In the genomic region with DNA sequence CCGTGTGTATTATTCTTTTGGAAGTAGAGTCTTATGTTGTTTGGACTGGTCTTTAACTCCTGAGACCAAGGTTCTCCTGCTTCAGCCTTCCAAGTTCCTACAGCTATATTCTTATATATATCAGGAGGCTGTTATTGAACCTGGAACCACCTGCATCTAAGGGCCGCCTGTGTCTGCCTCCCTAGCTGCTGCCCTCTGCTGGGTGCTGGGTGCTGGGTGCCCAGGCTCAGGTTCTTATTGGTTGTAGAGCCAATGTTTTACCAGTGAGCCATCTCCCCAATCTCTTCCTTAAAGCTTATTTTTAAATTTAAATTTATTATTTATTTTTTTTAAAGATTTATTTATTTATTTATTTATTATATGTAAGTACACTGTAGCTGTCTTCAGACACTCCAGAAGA, we compare ENCODE assay signal across 11 mouse cellular contexts. TPM values are rescaled to one million over a fixed set of nuclear protein-coding genes. Genes with fewer than 3 reads are reported as not detected.
DNase-seq lines count a peak whose midpoint lies in the region; ATAC-seq and TF ChIP-seq lines count a peak whose summit lies in the region.
"Had no signal": no experiment of that assay in that cellular context is flagged by ENCODE, and none has a peak within 500 bp of the region (broad histone marks: within the 10 kb centered on the region; RNA-seq: fewer than 3 reads in every experiment).

No protein-coding gene starts in this region.

- no peak for ATAC-seq in midbrain, embryonic 13.5 days

- H3K9me3 ChIP-seq in E14TG2a.4 (ENCODE audit: low read length): no peaks in the 10 kb centered on the region
- no peaks in the 10 kb centered on the region for H3K9me3 ChIP-seq in midbrain, embryonic 13.5 days
- H3K9me3 ChIP-seq: forebrain, embryonic 12.5 days had no signal

- no peaks in the 10 kb centered on the region for H3K27me3 ChIP-seq in E14TG2a.4 (ENCODE audit: insufficient read depth, low read length)
- 0 out of 2 replicates have a peak, but pooled peaks cover 4% of the 10 kb centered on the region for H3K27me3 ChIP-seq in midbrain, embryonic 13.5 days

- 79% methylated on average over 2 of the region's 2 CpGs for WGBS in midbrain, embryonic 13.5 days

- DNase-seq in kidney, postnatal 25 days: peak; percentile 56 to 65
- no peak for DNase-seq in kidney, adult 11 months
- DNase-seq in B cell, adult 2 months: peak; percentile 61 to 64
- peak; percentile 50 for DNase-seq in lung, postnatal 36 days
- no peak for DNase-seq in frontal cortex, postnatal 25 days (ENCODE audit: low spot score in 2 of 2)
- no peak for DNase-seq in adrenal gland, postnatal 10 days
- DNase-seq: embryo, embryonic 11 days had no signal

- peaks cover 10% of the 10 kb centered on the region for H3K36me3 ChIP-seq in E14TG2a.4 (ENCODE audit: insufficient read depth, low read length)
- peaks cover under 1% of the 10 kb centered on the region; the same call in 1 of the 2 replicates for H3K36me3 ChIP-seq in midbrain, embryonic 13.5 days

- H3K4me3 ChIP-seq in E14TG2a.4 (replicated peaks; ENCODE audit: low read length): no peak overlapping the region
- H3K4me3 ChIP-seq in midbrain, embryonic 13.5 days (replicated peaks): no peak overlapping the region
- H3K4me3 ChIP-seq: forebrain, embryonic 12.5 days; myocyte had no signal

- H3K4me1 ChIP-seq in E14TG2a.4 (replicated peaks; ENCODE audit: low read depth, low read length): peaks cover 46% of the 10 kb centered on the region
- H3K4me1 ChIP-seq in midbrain, embryonic 13.5 days (replicated peaks): peaks cover 25% of the 10 kb centered on the region

- H3K4me2 ChIP-seq in midbrain, embryonic 13.5 days (replicated peaks): no peak overlapping the region

- H3K9ac ChIP-seq in midbrain, embryonic 13.5 days (replicated peaks): no peak overlapping the region
- H3K9ac ChIP-seq: forebrain, embryonic 12.5 days had no signal

- H3K27ac ChIP-seq in midbrain, embryonic 13.5 days: no peak overlapping the region
- H3K27ac ChIP-seq: forebrain, embryonic 12.5 days had no signal

- peak; percentile 51 for TF ChIP-seq CTCF in E14TG2a.4 (conservative IDR thresholded peaks at IDR 0.05; ENCODE audit: low read length)

RNA-seq across cellular contexts. Expression of gene Dazap2, which starts 2.7 kb away (rescaled TPM):
- polyA plus RNA-seq in midbrain, embryonic 13.5 days (2015; fragmentation: Nextera tagmentation; extraction: Ambion mirVana): 162 and 166 TPM in 2 replicates
- 100 to 1,000 TPM; 171 to 182 TPM for total RNA-seq in adrenal gland, postnatal 10 days (2021)

RNA-seq across cellular contexts. Expression of gene Pou6f1, which starts 12.6 kb away (rescaled TPM):
- polyA plus RNA-seq in midbrain, embryonic 13.5 days (2015; fragmentation: Nextera tagmentation; extraction: Ambion mirVana): 45.5 and 47.8 TPM in 2 replicates
- total RNA-seq in adrenal gland, postnatal 10 days (2021): 10 to 100 TPM; 22.0 to 29.0 TPM

RNA-seq across cellular contexts. Expression of gene Smagp, which starts 24.3 kb away (rescaled TPM):
- polyA plus RNA-seq in midbrain, embryonic 13.5 days (2015; fragmentation: Nextera tagmentation; extraction: Ambion mirVana): 2.4 and 2.9 TPM in 2 replicates
- total RNA-seq in adrenal gland, postnatal 10 days (2021): 10 to 100 TPM; 29.6 to 41.6 TPM

RNA-seq across cellular contexts. Expression of gene Bin2, which starts 56.9 kb away (rescaled TPM):
- polyA plus RNA-seq in midbrain, embryonic 13.5 days (2015; fragmentation: Nextera tagmentation; extraction: Ambion mirVana): 1.2 and 1.3 TPM in 2 replicates
- total RNA-seq in adrenal gland, postnatal 10 days (2021): 1 to 10 TPM; 5.5 to 5.8 TPM
- polyA plus RNA-seq: myocyte had no signal

Comparison
In these comparisons a context has a peak if more than half of its experiments do, and no peak if none do; other contexts are left out.
1. DNase-seq: peak in kidney, postnatal 25 days (2 of 2), B cell, adult 2 months (2 of 2) and lung, postnatal 36 days (single experiment); none in kidney, adult 11 months (single experiment), frontal cortex, postnatal 25 days (0 of 2) and adrenal gland, postnatal 10 days (single experiment).